23 mouse cellular contexts compared by ENCODE assay signal in the genomic region with DNA sequence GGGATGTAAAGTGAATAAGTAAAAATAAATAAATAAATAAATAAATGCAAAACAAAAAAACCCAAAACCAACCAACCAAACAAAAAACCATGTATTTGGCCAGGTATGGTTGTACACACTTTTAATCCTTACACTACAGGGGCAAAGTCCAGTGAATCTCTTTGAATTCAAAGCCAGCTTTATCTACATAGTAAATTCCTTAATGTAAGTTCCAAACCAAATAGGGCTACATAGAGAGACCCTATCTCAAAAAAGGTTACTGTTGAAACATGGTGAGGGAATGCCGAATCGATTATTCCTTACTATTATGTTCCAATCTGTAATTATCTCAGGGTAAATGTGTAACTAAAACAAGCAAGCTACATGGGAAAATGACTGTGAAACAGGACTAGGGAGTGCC. TPM values are rescaled to one million over a fixed set of nuclear protein-coding genes. Genes with fewer than 3 reads are reported as not detected.
"Had no signal": no experiment of that assay in that cellular context is flagged by ENCODE, and none has a peak within 500 bp of the region (broad histone marks: within the 10 kb centered on the region; RNA-seq: fewer than 3 reads in every experiment).

No protein-coding gene starts in this region.

- ATAC-seq: liver, postnatal 0 days; lung, postnatal 0 days; midbrain, embryonic 13.5 days; midbrain, embryonic 15.5 days had no signal

- DNase-seq: liver, postnatal 0 days; lung, adult 2 months; lung, postnatal 14 days; lung, postnatal 36 days; retina, postnatal 1 day; right cerebral cortex, adult 18-20 months; right cerebral cortex, postnatal 25 days; right cerebral cortex, postnatal 4 days; spleen, adult 18-20 months; thymus, adult 18-20 months; thymus, postnatal 14 days; thymus, postnatal 36 days had no signal

- H3K4me1 ChIP-seq: lung, embryonic 15.5 days; midbrain, embryonic 13.5 days; midbrain, embryonic 15.5 days; neural tube, embryonic 12.5 days had no signal

- H3K27ac ChIP-seq: liver, embryonic 15.5 days; lung, embryonic 15.5 days; macrophage; midbrain, embryonic 13.5 days; midbrain, embryonic 15.5 days; neural tube, embryonic 12.5 days had no signal

- H3K4me3 ChIP-seq: liver, embryonic 15.5 days; lung, embryonic 15.5 days; megakaryocyte, embryonic 14.5 days; midbrain, embryonic 13.5 days; midbrain, embryonic 15.5 days; neural tube, embryonic 12.5 days had no signal

- H3K9ac ChIP-seq: liver, embryonic 15.5 days; liver, postnatal 0 days; lung, embryonic 15.5 days; midbrain, embryonic 13.5 days; midbrain, embryonic 15.5 days; neural tube, embryonic 12.5 days had no signal

- H3K4me2 ChIP-seq: liver, embryonic 15.5 days; lung, embryonic 15.5 days; midbrain, embryonic 11.5 days; midbrain, embryonic 13.5 days; midbrain, embryonic 15.5 days; neural tube, embryonic 12.5 days had no signal

- H3K36me3 ChIP-seq: liver, embryonic 15.5 days; lung, embryonic 15.5 days; midbrain, embryonic 13.5 days; midbrain, embryonic 15.5 days; neural tube, embryonic 12.5 days had no signal

- H3K27me3 ChIP-seq: liver, embryonic 15.5 days; neural tube, embryonic 12.5 days had no signal

- H3K9me3 ChIP-seq: liver, embryonic 15.5 days; lung, embryonic 15.5 days; megakaryocyte, embryonic 14.5 days; midbrain, embryonic 13.5 days; midbrain, embryonic 15.5 days; neural tube, embryonic 12.5 days had no signal

RNA-seq across cellular contexts. Expression of gene Gja6, which starts 5.7 kb away (rescaled TPM):
- total RNA-seq: neutrophil, adult 5-6 weeks had no signal
- polyA plus RNA-seq: macrophage; midbrain, embryonic 13.5 days; small intestine, adult 2 months had no signal
